Mouse (Mus musculus) lung, embryonic 16.5 days (tissue): ENCODE measurements around the gene Atp11b. TPM values are rescaled to one million over a fixed set of nuclear protein-coding genes. Genes with fewer than 3 reads are reported as not detected.

Experiments
- ATAC-seq: fragments of 200-750 bp; cut with Nextera tagmentation; 2 replicates; pipeline ENCODE4 v1.8.0; 2017; ENCODE audit warnings: low read depth, mild to moderate bottlenecking, moderate library complexity
- H3K27ac ChIP-seq: fragments of 300-500 bp; sonication (generic); 2 replicates; pipeline ENCODE4 v1.5.1; 2014; ENCODE audit warnings: mild to moderate bottlenecking, control low read depth, low read length
- H3K27me3 ChIP-seq: fragments of 300-500 bp; sonication (generic); 2 replicates; pipeline ENCODE4 v1.6.1; 2014; ENCODE audit warnings: low read depth, low read length, mixed read lengths; ENCODE audit not compliant: control insufficient read depth, insufficient read depth
- H3K36me3 ChIP-seq: fragments of 300-500 bp; sonication (generic); 2 replicates; pipeline ENCODE4 v1.6.1; 2014; ENCODE audit warnings: low read length; ENCODE audit not compliant: control insufficient read depth, insufficient read depth
- H3K4me1 ChIP-seq: fragments of 300-500 bp; sonication (generic); replicated peaks from 2 replicates; pipeline ENCODE4 v1.6.1; 2014; ENCODE audit warnings: low read length, mixed read lengths; ENCODE audit not compliant: control insufficient read depth, insufficient read depth
- H3K4me2 ChIP-seq: fragments of 300-500 bp; sonication (generic); 2 replicates; pipeline ENCODE4 v1.6.1; 2014; ENCODE audit warnings: low read depth, low read length, control low read depth
- H3K4me3 ChIP-seq: fragments of 300-500 bp; sonication (generic); 2 replicates; pipeline ENCODE4 v1.5.1; 2014; ENCODE audit warnings: mild to moderate bottlenecking, low read length, control low read depth
- H3K9ac ChIP-seq: fragments of 300-500 bp; sonication (generic); 2 replicates; pipeline ENCODE4 v1.6.1; 2014; ENCODE audit warnings: low read length, control low read depth
- H3K9me3 ChIP-seq: fragments of 300-500 bp; sonication (generic); 2 replicates; pipeline ENCODE4 v1.6.1; 2016; ENCODE audit warnings: low read length; ENCODE audit not compliant: control insufficient read depth
- WGBS: fragments of 180-500 bp; shearing (Covaris S2); extraction: QIAGEN DNeasy Blood & Tissue Kit; methylation state at CpG from one replicate; pipeline ENCODE4 v1.1.7; 2014; 5-methylcytosine and 5-hydroxymethylcytosine counted together
- polyA plus RNA-seq: library from polyadenylated mRNA; unstranded; fragments of >200 nt; fragmentation: Nextera tagmentation; extraction: Ambion mirVana; gene quantifications from 2 replicates; pipeline ENCODE4 v1.2.1, GENCODE M21; 2015

The Atp11b gene
- polyA plus RNA-seq, 1 experiment from 2014 or later, result 31.9 TPM

GRCm38 (mm10) chr3:35889531-35889930, 135.6 kb downstream of the Atp11b start:
- H3K9ac ChIP-seq, result no peak overlapping the region
- WGBS, result 88% methylated on average over 2 of the region's 2 CpGs

GRCm38 (mm10) chr3:35891123-35891522, 137.2 kb downstream of the Atp11b start:
- Histone ChIP-seq H3K4me1 (no peaks in the 10 kb centered on the region), H3K27ac (no peak overlapping the region), H3K9me3 (no peaks in the 10 kb centered on the region), H3K36me3 (peaks cover 5% of the 10 kb centered on the region), H3K9ac (no peak overlapping the region), H3K27me3 (no peaks in the 10 kb centered on the region), H3K4me3 (no peak overlapping the region), H3K4me2 (no peak overlapping the region)
- 84% methylated on average over 4 of the region's 4 CpGs for WGBS
- ATAC-seq, result no peak

More at GRCm38 (mm10) chr3:35889531-35889930, 135.6 kb downstream of the Atp11b start:
- Histone ChIP-seq H3K4me1 (no peaks in the 10 kb centered on the region), H3K4me2 (no peak overlapping the region), H3K9me3 (no peaks in the 10 kb centered on the region), H3K36me3 (peaks cover 5% of the 10 kb centered on the region), H3K27ac (no peak overlapping the region), H3K4me3 (no peak overlapping the region), H3K27me3 (no peaks in the 10 kb centered on the region)
- ATAC-seq, result no peak

- no peaks in the 10 kb centered on the region for H3K4me1 ChIP-seq
- ATAC-seq, result no peak
- no peaks in the 10 kb centered on the region for H3K27me3 ChIP-seq
- H3K4me3 ChIP-seq, result no peak overlapping the region
- WGBS, result 85% methylated on average over 5 of the region's 5 CpGs
- H3K36me3 ChIP-seq, result peaks cover 5% of the 10 kb centered on the region
- H3K4me2 ChIP-seq, result no peak overlapping the region
- no peaks in the 10 kb centered on the region for H3K9me3 ChIP-seq
- no peak overlapping the region for H3K27ac ChIP-seq
- H3K9ac ChIP-seq, result no peak overlapping the region
These were observed 139.2 kb downstream of the Atp11b start for GRCm38 (mm10) chr3:35893156-35893555.

GRCm38 (mm10) chr3:35897900-35898299, 144.0 kb downstream of the Atp11b start:
- Histone ChIP-seq H3K27ac (no peak overlapping the region), H3K4me1 (no peaks in the 10 kb centered on the region), H3K9ac (no peak overlapping the region), H3K4me3 (no peak overlapping the region), H3K4me2 (no peak overlapping the region), H3K9me3 (no peaks in the 10 kb centered on the region; the same call in 1 of the 2 replicates), H3K36me3 (peaks cover 14% of the 10 kb centered on the region), H3K27me3 (no peaks in the 10 kb centered on the region)
- WGBS, result 87% methylated on average over 2 of the region's 2 CpGs
- no peak for ATAC-seq

- Histone ChIP-seq H3K4me3 (no peak overlapping the region), H3K9me3 (no peaks in the 10 kb centered on the region; the same call in 1 of the 2 replicates), H3K4me2 (no peak overlapping the region), H3K9ac (no peak overlapping the region), H3K4me1 (no peaks in the 10 kb centered on the region), H3K27ac (no peak overlapping the region), H3K36me3 (peaks cover 14% of the 10 kb centered on the region), H3K27me3 (no peaks in the 10 kb centered on the region)
- ATAC-seq, result no peak
- 90% methylated on average over 3 of the region's 3 CpGs for WGBS
These were observed 145.2 kb downstream of the Atp11b start for GRCm38 (mm10) chr3:35899109-35899508.

- no peaks in the 10 kb centered on the region for H3K4me1 ChIP-seq
- H3K9me3 ChIP-seq, result no peaks in the 10 kb centered on the region; the same call in 1 of the 2 replicates
- H3K27me3 ChIP-seq, result no peaks in the 10 kb centered on the region
- no peak overlapping the region for H3K4me2 ChIP-seq
- H3K36me3 ChIP-seq, result peaks cover 14% of the 10 kb centered on the region
- H3K4me3 ChIP-seq, result no peak overlapping the region
- ATAC-seq, result no peak
- 92% methylated on average over 5 of the region's 5 CpGs for WGBS
- H3K9ac ChIP-seq, result no peak overlapping the region
- no peak overlapping the region for H3K27ac ChIP-seq
These were observed 146.8 kb downstream of the Atp11b start for GRCm38 (mm10) chr3:35900555-35901204.

Other genes with a start within 250 kb of the Atp11b start
- gene Dcun1d1, start 183.3 kb downstream of the Atp11b start, polyA plus RNA-seq, result 89.9 and 98.3 TPM in 2 replicates
- 37.5 and 37.6 TPM in 2 replicates for gene Mccc1, start 246.6 kb downstream of the Atp11b start, polyA plus RNA-seq